Mouse (Mus musculus): ENCODE data around the gene Mrps2.

DNA sequence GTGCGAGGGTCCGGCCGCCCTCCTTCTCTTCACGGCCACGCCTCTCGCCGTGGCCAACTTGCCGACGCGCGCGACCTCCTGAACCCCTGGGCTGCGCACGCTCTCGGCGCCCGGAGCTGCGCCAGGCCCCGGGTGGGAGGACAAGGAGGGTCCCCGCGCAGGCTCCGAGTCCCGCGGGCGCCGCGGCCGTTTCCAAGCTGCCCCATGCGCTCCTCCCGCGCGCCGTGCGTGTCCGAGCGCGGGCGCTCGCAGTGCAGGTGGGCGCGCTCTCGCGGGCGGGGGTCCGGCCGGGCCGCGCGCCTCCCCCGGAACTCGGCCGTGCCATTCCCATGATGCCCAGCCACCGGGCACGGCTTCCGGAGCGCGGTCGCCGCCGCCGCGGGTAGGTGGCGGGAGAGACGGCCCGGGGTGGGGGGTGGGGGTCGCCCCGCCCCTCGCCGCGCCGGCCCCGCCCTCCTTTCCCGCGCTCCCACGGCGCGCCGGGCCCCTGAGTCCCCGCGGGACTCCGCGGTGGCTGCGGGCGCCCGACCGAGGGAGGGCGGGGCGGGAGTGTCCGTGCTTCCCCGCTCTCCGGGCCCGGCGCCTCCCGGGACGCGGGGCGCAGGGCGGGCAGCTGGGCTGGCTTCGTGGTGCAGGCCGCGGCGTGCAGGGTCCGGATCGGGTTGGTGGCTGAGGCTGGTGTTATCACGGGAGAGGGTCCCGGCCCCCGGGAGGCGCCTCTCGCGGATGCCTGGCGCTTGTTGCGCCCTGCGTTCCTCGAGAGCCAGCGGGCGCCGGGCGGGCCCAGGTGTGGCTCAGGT, 21.2 kb upstream of the Mrps2 start, which contains the start of gene Ppp1r26:
- TF ChIP-seq CTCF (IDR thresholded peaks at IDR 0.05; ENCODE audit: control insufficient read depth, insufficient read depth, low read length) = no peak
- no peak for TF ChIP-seq POLR2A (IDR thresholded peaks at IDR 0.05; ENCODE audit: borderline replicate concordance, control insufficient read depth, low read depth, low read length)
